Mouse (Mus musculus) small intestine, adult 2 months (tissue): ENCODE results near the gene Tango2. TPM values are rescaled to one million over a fixed set of nuclear protein-coding genes. Genes with fewer than 3 reads are reported as not detected.
A peak's percentile ranks its signal among the peaks of the same experiment; 100 is the strongest.

Experiments used
- H3K27ac ChIP-seq: fragments of 200-500 bp; 2 replicates; pipeline ENCODE4 v1.5.1; 2012; ENCODE audit warnings: low read depth, low read length, control low read depth, inconsistent platforms; ENCODE audit not compliant: insufficient read depth
- H3K27me3 ChIP-seq: fragments of 200-500 bp; 2 replicates; pipeline ENCODE4 v1.6.1; 2012; ENCODE audit warnings: mild to moderate bottlenecking, moderate library complexity, low read length, inconsistent platforms; ENCODE audit not compliant: control insufficient read depth, insufficient read depth
- H3K36me3 ChIP-seq: fragments of 200-500 bp; 2 replicates; pipeline ENCODE4 v1.6.1; 2012; ENCODE audit warnings: mild to moderate bottlenecking, low read length, control low read depth, inconsistent platforms; ENCODE audit not compliant: control insufficient read depth, insufficient read depth
- H3K4me1 ChIP-seq: fragments of 200-500 bp; 2 replicates; pipeline ENCODE4 v1.6.1; 2012; ENCODE audit warnings: low read length, inconsistent platforms, mixed read lengths; ENCODE audit not compliant: control insufficient read depth, insufficient read depth, insufficient read length
- H3K4me3 ChIP-seq: fragments of 200-500 bp; 2 replicates; pipeline ENCODE4 v1.5.1; 2012; ENCODE audit warnings: low read depth, mild to moderate bottlenecking, control low read depth, inconsistent platforms, low read length, moderate library complexity
- CTCF ChIP-seq: fragments of 200-500 bp; IDR thresholded peaks from 2 replicates; pipeline ENCODE4 v1.5.1; 2012; ENCODE audit warnings: low read depth, mild to moderate bottlenecking, control low read depth, inconsistent platforms, low read length, moderate library complexity, mixed read lengths; ENCODE audit not compliant: insufficient replicate concordance, insufficient read length; ENCODE audit errors: extremely low read depth
- POLR2A ChIP-seq: fragments of 200-500 bp; IDR thresholded peaks from 2 replicates; pipeline ENCODE4 v1.6.1; 2012; ENCODE audit warnings: low read depth, mild to moderate bottlenecking, control low read depth, inconsistent platforms, low read length, moderate library complexity
- WGBS: fragments of 180-500 bp; shearing (Covaris S2); methylation state at CpG from one replicate; pipeline ENCODE4 v1.1.7; 2018; 5-methylcytosine and 5-hydroxymethylcytosine counted together
- polyA plus RNA-seq: library from polyadenylated mRNA; depleted of rRNA; stranded (reverse); fragments of >200 nt; gene quantifications from 2 replicates; pipeline ENCODE4 v1.2.3, GENCODE M21; 2012

Tango2 gene
- polyA plus RNA-seq, 1 experiment, result 78.0 TPM

GRCm38 (mm10) chr16:18342650-18343570 is 5.0 kb downstream of the Tango2 start:
- TF ChIP-seq CTCF, result no peak
- Histone ChIP-seq H3K27ac (peak overlapping the region; percentile 18), H3K27me3 (no peaks in the 10 kb centered on the region), H3K4me3 (peak overlapping the region; percentile 73), H3K36me3 (peaks cover 6% of the 10 kb centered on the region; the same call in 1 of the 2 replicates), H3K4me1 (peaks cover 14% of the 10 kb centered on the region)
- 12% methylated on average over 9 of the region's 9 CpGs for WGBS

GRCm38 (mm10) chr16:18342076-18342475 is 5.8 kb downstream of the Tango2 start:
- TF ChIP-seq POLR2A (no peak), CTCF (no peak)
- WGBS, result 25% methylated on average over 2 of the region's 2 CpGs

GRCm38 (mm10) chr16:18341605-18342004 is 6.3 kb downstream of the Tango2 start:
- peak overlapping the region; percentile 57 for H3K27ac ChIP-seq
- WGBS, result 38% methylated on average over 8 of the region's 8 CpGs
- TF ChIP-seq POLR2A (no peak), CTCF (no peak)

More at GRCm38 (mm10) chr16:18342076-18342475, 5.8 kb downstream of the Tango2 start:
- peaks cover 10% of the 10 kb centered on the region for H3K36me3 ChIP-seq
- no peak overlapping the region for H3K4me3 ChIP-seq
- peak overlapping the region; percentile 57 for H3K27ac ChIP-seq
- H3K4me1 ChIP-seq, result peaks cover 14% of the 10 kb centered on the region
- no peaks in the 10 kb centered on the region for H3K27me3 ChIP-seq

GRCm38 (mm10) chr16:18339866-18340265 is 8.0 kb downstream of the Tango2 start:
- H3K4me1 ChIP-seq, result peaks cover 14% of the 10 kb centered on the region
- TF ChIP-seq POLR2A (no peak), CTCF (no peak)
- WGBS, result 45% methylated on average over 1 of the region's 1 CpGs
- H3K27me3 ChIP-seq, result no peaks in the 10 kb centered on the region
- H3K4me3 ChIP-seq, result no peak overlapping the region
- no peak overlapping the region for H3K27ac ChIP-seq
- peaks cover 12% of the 10 kb centered on the region for H3K36me3 ChIP-seq

More at GRCm38 (mm10) chr16:18341605-18342004, 6.3 kb downstream of the Tango2 start:
- Histone ChIP-seq H3K36me3 (peaks cover 12% of the 10 kb centered on the region), H3K4me3 (peak overlapping the region; percentile 14; the same call in 1 of the 2 replicates), H3K4me1 (peaks cover 14% of the 10 kb centered on the region), H3K27me3 (no peaks in the 10 kb centered on the region)

- TF ChIP-seq CTCF (no peak), POLR2A (no peak)
- no peaks in the 10 kb centered on the region for H3K27me3 ChIP-seq
- peaks cover 12% of the 10 kb centered on the region for H3K36me3 ChIP-seq
- WGBS, result 96% methylated on average over 4 of the region's 4 CpGs
- peaks cover 8% of the 10 kb centered on the region; the same call in 1 of the 2 replicates for H3K4me1 ChIP-seq
- no peak overlapping the region for H3K27ac ChIP-seq
- H3K4me3 ChIP-seq, result no peak overlapping the region
Observed at GRCm38 (mm10) chr16:18337261-18337660, 10.6 kb downstream of the Tango2 start.

- Histone ChIP-seq H3K27me3 (no peaks in the 10 kb centered on the region), H3K4me1 (peaks cover 4% of the 10 kb centered on the region; the same call in 1 of the 2 replicates), H3K36me3 (peaks cover 14% of the 10 kb centered on the region), H3K27ac (no peak overlapping the region), H3K4me3 (no peak overlapping the region)
- WGBS, result 96% methylated on average over 3 of the region's 3 CpGs
- no peak for TF ChIP-seq POLR2A
- no peak for TF ChIP-seq CTCF
Observed at GRCm38 (mm10) chr16:18335981-18336380, 11.9 kb downstream of the Tango2 start.

GRCm38 (mm10) chr16:18333976-18334375 is 13.9 kb downstream of the Tango2 start:
- H3K4me1 ChIP-seq, result peaks cover 4% of the 10 kb centered on the region; the same call in 1 of the 2 replicates
- no peaks in the 10 kb centered on the region for H3K27me3 ChIP-seq
- TF ChIP-seq CTCF, result no peak
- no peak for TF ChIP-seq POLR2A
- no peak overlapping the region for H3K4me3 ChIP-seq
- no peak overlapping the region for H3K27ac ChIP-seq
- peaks cover 13% of the 10 kb centered on the region for H3K36me3 ChIP-seq
- WGBS, result 60% methylated on average over 3 of the region's 3 CpGs
